1 mouse cellular context compared by ENCODE assay signal in genomic region chr14:79440655-79441054, GRCm38 (mm10).
TF ChIP-seq lines count a peak whose summit lies in the region.

No protein-coding gene starts in this region.

TF ChIP-seq in MEL, 35 proteins besides CTCF, POLR2A, EP300 and RAD21:
- peak; percentile 61 for TF ChIP-seq TAL1 (IDR thresholded peaks at IDR 0.05; ENCODE audit: low read length)
- TF ChIP-seq POLR2AphosphoS2 (IDR thresholded peaks at IDR 0.05; ENCODE audit: low read length): no peak
- no peak for TF ChIP-seq NRF1 (IDR thresholded peaks at IDR 0.05; ENCODE audit: insufficient read depth, low read depth, low read length, poor library complexity, severe bottlenecking)
TF ChIP-seq in MEL: peak in this region for 1.
